Mouse (Mus musculus) intestine, embryonic 15.5 days (tissue): ENCODE data around the gene Pak4. TPM values are rescaled to one million over a fixed set of nuclear protein-coding genes. Genes with fewer than 3 reads are reported as not detected.
"Not testable (repeated sequence)": the region's sequence is repeated elsewhere in the genome, so short reads cannot be mapped to it uniquely, and the experiment has no call there.

ENCODE experiments used
- ATAC-seq: fragments of 200-750 bp; cut with Nextera tagmentation; 2 replicates; pipeline ENCODE4 v1.8.0; 2017; ENCODE audit warnings: moderate TSS enrichment, moderate library complexity
- H3K27ac ChIP-seq: fragments of 300-500 bp; sonication (generic); 2 replicates; pipeline ENCODE4 v1.5.1; 2015; ENCODE audit warnings: mild to moderate bottlenecking, inconsistent platforms
- H3K27me3 ChIP-seq: fragments of 300-500 bp; sonication (generic); replicated peaks from 2 replicates; pipeline ENCODE4 v1.6.1; 2015; ENCODE audit warnings: inconsistent platforms
- H3K36me3 ChIP-seq: fragments of 300-500 bp; sonication (generic); 2 replicates; pipeline ENCODE4 v1.6.1; 2015; ENCODE audit warnings: inconsistent platforms
- H3K4me1 ChIP-seq: fragments of 300-500 bp; sonication (generic); replicated peaks from 2 replicates; pipeline ENCODE4 v1.6.1; 2015; ENCODE audit warnings: inconsistent platforms
- H3K4me2 ChIP-seq: fragments of 300-500 bp; sonication (generic); replicated peaks from 2 replicates; pipeline ENCODE4 v1.6.1; 2015; ENCODE audit warnings: mild to moderate bottlenecking, inconsistent platforms
- H3K4me3 ChIP-seq: fragments of 300-500 bp; sonication (generic); replicated peaks from 2 replicates; pipeline ENCODE4 v1.5.1; 2015; ENCODE audit warnings: inconsistent platforms
- H3K9ac ChIP-seq: fragments of 300-500 bp; sonication (generic); 2 replicates; pipeline ENCODE4 v1.6.1; 2015; ENCODE audit warnings: inconsistent platforms
- H3K9me3 ChIP-seq: fragments of 300-500 bp; sonication (generic); 2 replicates; pipeline ENCODE4 v1.6.1; 2016; ENCODE audit warnings: inconsistent platforms
- WGBS: fragments of 180-500 bp; shearing (Covaris S2); methylation state at CpG from one replicate; pipeline ENCODE4 v1.1.7; 2015; 5-methylcytosine and 5-hydroxymethylcytosine counted together
- polyA plus RNA-seq: library from polyadenylated mRNA; unstranded; fragments of >200 nt; fragmentation: Nextera tagmentation; extraction: Ambion mirVana; gene quantifications from 2 replicates; pipeline ENCODE4 v1.2.1, GENCODE M21; 2015

Gene Pak4
- polyA plus RNA-seq: 51.7 and 53.1 TPM in 2 replicates

DNA sequence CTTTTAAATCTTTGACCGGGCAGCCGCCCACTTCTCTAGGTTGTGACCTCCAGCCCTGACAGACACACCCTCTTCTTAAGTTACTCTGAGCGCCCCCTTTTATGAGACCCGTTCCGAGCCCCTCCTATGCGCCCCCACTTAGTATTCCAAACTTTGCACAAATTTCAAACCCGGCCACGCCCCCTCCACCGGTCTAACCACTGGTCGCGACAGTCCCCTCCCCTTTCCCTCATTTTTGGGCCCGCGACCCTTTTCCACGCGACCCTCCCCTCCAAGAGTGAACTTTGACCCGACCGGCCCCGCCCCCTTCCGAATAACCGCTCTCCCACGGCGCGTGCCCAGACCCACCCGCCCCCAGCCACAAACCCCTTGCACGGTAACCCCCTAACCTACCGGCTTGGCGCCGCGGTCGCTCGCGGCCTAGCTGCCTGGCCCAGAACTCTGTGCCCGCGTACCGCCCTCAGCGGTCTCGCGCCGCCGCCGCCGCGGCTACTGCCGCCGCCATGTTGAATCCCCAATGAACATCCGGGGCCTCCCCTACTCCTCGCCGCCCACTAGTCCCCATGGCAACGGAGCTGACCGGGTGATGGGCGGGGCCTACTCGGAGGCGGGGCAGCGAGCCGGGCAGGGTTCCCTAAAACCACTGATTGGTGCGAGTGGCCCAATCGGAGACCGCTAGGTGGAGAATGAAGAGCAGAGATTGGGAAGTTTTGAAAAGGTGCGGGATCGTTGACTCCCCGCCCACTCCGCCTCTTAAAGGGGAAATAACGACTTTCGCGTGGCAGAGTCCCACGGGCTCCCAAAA lies at the start of gene Pak4, which contains the start of gene Samd4b:
Gene Pak4 (minus strand): TSS at position 544 of the 805 bp plus-strand sequence.
Gene Samd4b (minus strand): TSS at position 503 of the 805 bp plus-strand sequence.
- H3K36me3 ChIP-seq: no peaks in the 10 kb centered on the region
- no peaks in the 10 kb centered on the region for H3K9me3 ChIP-seq
- peaks cover 43% of the 10 kb centered on the region for H3K4me1 ChIP-seq
- peak within 1 kb of the TSS; percentile 92 for H3K27ac ChIP-seq
- no peaks in the 10 kb centered on the region for H3K27me3 ChIP-seq
- H3K4me2 ChIP-seq: peak within 1 kb of the TSS; percentile 73
- H3K9ac ChIP-seq: peak within 1 kb of the TSS; percentile 68
- peak; percentile 91 for ATAC-seq
- under 1% methylated on average over 65 of the region's 66 CpGs for WGBS
- peak within 1 kb of the TSS; percentile 65 for H3K4me3 ChIP-seq

DNA sequence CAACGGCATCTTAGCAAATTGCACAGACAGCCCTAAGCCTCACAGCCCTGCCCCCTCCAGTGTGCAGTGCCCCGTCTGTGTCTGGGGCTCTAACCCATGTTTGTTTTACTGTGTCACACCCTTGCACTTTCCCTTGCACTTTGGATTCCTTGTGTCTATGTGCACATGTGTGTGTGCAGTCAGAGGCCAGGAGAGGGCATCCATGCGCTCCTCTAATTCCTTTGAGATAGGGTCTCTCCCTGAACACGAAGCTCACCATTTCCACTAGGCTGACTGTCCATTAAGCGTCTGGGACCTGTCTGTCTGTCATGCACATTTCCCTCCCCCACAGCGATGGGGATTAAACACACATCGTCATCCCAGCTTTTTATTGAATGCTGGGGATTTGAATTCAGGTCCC lies 49.0 kb upstream of the Pak4 start:
- Histone ChIP-seq H3K36me3 (no peaks in the 10 kb centered on the region), H3K4me3 (no peak overlapping the region), H3K9me3 (no peaks in the 10 kb centered on the region), H3K4me2 (no peak overlapping the region), H3K9ac (no peak overlapping the region), H3K4me1 (no peaks in the 10 kb centered on the region), H3K27me3 (no peaks in the 10 kb centered on the region), H3K27ac (no peak overlapping the region)
- 38% methylated on average over 7 of the region's 7 CpGs for WGBS
- ATAC-seq: no peak

DNA sequence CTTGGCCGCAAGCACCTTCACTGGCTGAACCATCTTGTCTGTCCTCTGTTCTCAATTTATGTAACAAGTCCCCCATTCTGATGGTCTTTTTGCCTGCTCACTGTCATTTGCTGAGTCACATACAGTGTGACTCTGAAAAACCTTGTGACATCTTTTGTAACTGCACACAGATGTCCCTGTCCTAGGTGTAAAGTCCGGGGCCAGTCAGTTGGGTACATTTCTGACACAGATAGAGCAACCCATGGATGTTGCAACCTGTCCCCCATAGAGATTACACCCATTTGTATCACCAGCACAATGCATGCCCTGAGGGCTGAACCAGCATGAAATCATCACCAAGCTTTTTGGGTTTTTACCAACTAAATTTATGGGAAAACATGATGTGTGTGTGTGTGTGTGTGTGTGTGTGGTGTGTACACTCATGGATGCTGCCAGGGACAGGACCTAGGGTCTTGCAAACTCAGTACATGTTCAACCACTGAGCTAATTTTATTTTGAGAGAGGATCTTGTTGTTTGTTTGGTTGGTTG lies 48.0 kb upstream of the Pak4 start:
- Histone ChIP-seq H3K4me3 (no peak overlapping the region), H3K4me2 (no peak overlapping the region), H3K36me3 (no peaks in the 10 kb centered on the region), H3K27ac (no peak overlapping the region), H3K4me1 (no peaks in the 10 kb centered on the region), H3K9ac (no peak overlapping the region), H3K27me3 (no peaks in the 10 kb centered on the region), H3K9me3 (no peaks in the 10 kb centered on the region)
- 86% methylated on average over 2 of the region's 2 CpGs for WGBS
- ATAC-seq: no peak

DNA sequence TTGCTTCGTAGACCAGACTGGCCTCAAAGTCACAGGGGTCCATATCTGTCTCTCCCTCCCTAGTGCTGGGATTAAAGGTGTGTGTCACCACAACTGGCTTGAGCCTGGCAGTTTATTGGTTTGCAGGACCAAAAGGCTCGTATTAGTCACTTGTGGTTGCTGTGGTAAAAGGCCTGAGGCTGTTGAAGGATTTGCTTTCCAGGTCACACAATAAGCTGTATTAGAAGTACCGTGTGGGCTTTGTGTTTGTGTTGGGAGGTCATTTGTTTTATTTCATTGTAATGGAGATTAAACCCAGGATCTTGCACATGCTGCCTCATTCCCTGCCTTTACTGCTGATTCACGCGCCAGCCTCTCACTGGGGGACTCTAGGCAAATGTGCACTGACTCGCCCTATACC lies 47.4 kb upstream of the Pak4 start:
- H3K27ac ChIP-seq: no peak overlapping the region
- no peak overlapping the region for H3K4me2 ChIP-seq
- H3K4me1 ChIP-seq: no peaks in the 10 kb centered on the region
- H3K9me3 ChIP-seq: no peaks in the 10 kb centered on the region
- H3K4me3 ChIP-seq: no peak overlapping the region
- H3K27me3 ChIP-seq: no peaks in the 10 kb centered on the region
- ATAC-seq: no peak
- H3K36me3 ChIP-seq: no peaks in the 10 kb centered on the region
- WGBS: 74% methylated on average over 6 of the region's 6 CpGs
- H3K9ac ChIP-seq: no peak overlapping the region

DNA sequence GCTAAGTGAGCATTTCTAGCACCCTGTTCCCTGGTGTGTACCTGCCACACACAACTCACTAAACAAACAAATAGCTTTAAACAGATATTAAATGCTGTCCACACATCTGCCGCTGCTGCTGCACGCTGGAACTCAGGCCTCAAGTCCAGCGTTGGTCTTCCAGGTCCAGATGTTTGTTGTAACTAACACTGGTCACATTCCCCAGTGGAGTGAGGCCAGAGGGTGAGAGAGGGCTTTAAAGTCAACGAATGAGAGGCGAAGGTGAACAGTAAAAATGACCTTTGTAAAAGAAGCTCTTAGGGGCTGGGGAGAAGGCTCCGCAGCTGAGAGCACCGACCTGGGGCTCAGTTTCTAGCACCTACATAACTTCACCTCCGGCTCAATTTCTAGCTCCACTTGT lies 43.6 kb upstream of the Pak4 start:
- no peak overlapping the region for H3K27ac ChIP-seq
- no peaks in the 10 kb centered on the region for H3K36me3 ChIP-seq
- 54% methylated on average over 8 of the region's 8 CpGs for WGBS
- no peaks in the 10 kb centered on the region for H3K27me3 ChIP-seq
- H3K9me3 ChIP-seq: no peaks in the 10 kb centered on the region
- ATAC-seq: no peak
- no peak overlapping the region for H3K4me2 ChIP-seq
- no peak overlapping the region for H3K9ac ChIP-seq
- H3K4me1 ChIP-seq: no peaks in the 10 kb centered on the region
- no peak overlapping the region for H3K4me3 ChIP-seq

DNA sequence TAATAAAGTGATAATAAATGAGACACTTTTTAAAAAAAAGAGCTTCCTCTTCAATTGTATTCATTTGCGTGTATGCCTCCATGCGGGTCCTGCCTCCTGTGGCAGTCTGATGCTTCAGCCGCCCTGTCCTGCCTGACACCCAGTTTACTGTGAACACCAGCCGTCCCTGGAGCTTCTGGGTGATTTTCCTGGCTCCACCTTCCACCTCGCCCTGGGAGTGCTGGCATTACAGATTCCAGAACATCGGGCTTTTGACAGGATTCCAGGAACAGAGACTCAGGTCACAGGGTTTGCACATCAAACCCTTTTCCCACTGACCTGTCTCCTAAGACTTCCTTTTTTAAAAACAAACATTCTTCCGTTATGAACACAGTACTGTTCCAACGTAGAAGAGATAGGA lies 39.5 kb upstream of the Pak4 start:
- H3K4me1 ChIP-seq: no peaks in the 10 kb centered on the region
- no peak overlapping the region for H3K4me2 ChIP-seq
- 9% methylated on average over 8 of the region's 8 CpGs for WGBS
- no peaks in the 10 kb centered on the region for H3K9me3 ChIP-seq
- no peak overlapping the region for H3K9ac ChIP-seq
- H3K27me3 ChIP-seq: no peaks in the 10 kb centered on the region
- no peaks in the 10 kb centered on the region for H3K36me3 ChIP-seq
- ATAC-seq: no peak
- no peak overlapping the region for H3K27ac ChIP-seq
- H3K4me3 ChIP-seq: no peak overlapping the region

DNA sequence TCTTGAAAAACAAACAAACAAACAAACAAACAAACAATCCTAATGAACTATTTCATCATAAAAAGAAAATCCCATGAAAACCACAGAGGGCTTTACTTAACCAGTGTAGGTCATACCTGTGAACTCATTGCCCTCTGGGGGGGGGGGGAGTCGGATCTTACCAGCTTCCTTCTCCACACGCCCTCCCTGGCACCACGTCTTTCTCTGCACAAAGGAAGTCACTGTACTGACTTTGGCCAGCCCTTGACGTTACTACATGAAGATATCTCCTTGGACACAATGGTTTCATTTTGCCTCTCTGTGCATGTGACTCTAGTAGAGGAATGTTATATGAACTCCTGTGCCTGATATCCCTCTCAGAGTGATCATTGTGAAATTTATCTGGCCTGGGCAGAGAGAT lies 36.1 kb upstream of the Pak4 start:
- Histone ChIP-seq H3K4me1 (0 out of 2 replicates have a peak, but pooled peaks cover 5% of the 10 kb centered on the region), H3K9me3 (no peaks in the 10 kb centered on the region), H3K4me3 (no peak overlapping the region), H3K36me3 (no peaks in the 10 kb centered on the region), H3K27ac (no peak overlapping the region), H3K4me2 (no peak overlapping the region), H3K27me3 (peaks cover 20% of the 10 kb centered on the region), H3K9ac (no peak overlapping the region)
- 45% methylated on average over 4 of the region's 4 CpGs for WGBS
- no peak for ATAC-seq

DNA sequence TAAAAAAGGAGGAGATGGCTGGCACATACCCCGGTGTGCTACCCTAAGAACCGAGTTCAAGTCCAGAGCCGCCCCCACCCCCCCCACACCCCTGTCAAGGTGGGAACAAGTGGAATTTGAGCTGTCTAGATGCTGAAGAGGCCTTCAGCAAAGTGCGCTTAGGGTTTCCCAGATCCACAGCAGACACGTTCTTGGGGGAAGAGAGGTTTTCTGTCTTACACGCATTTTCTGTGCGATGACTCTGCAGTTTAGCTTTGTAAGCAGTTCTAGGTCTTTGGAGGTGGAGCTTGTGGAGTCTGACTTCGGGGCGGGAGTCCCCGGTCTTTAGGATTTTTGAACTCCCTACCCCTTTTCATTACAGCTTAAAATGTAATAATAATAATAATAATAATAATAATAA lies 33.1 kb upstream of the Pak4 start, which contains the start of gene Acp7:
Gene Acp7 (minus strand): TSS at position 260 of the 400 bp plus-strand sequence.
- Histone ChIP-seq H3K27me3 (peaks cover 22% of the 10 kb centered on the region), H3K4me2 (peak within 1 kb of the TSS; percentile 57), H3K9me3 (no peaks in the 10 kb centered on the region), H3K9ac (no peak within 1 kb of the TSS), H3K4me1 (0 out of 2 replicates have a peak, but pooled peaks cover 5% of the 10 kb centered on the region), H3K36me3 (no peaks in the 10 kb centered on the region), H3K4me3 (peak within 1 kb of the TSS; percentile 30), H3K27ac (no peak within 1 kb of the TSS)
- ATAC-seq: no peak
- WGBS: 28% methylated on average over 10 of the region's 10 CpGs

DNA sequence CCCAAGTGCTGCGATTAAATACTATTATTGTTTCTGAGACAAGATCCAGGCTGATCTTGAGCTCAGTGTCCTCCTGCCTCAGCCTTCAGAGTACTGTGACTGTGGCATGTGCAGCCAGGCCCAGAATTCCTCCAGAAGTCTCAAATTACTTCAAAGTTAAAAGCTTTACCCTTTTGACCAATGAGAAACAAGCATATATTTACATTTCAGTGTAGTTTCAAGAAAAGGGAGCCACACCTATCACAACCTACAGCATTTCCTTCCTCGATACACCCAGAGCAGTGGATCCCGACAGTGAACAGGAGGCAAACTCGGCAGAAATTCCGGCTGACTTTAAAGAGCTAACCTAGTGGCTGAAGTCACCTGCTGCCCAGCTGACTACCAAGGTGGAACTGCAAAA lies 26.8 kb upstream of the Pak4 start:
- WGBS: 58% methylated on average over 5 of the region's 5 CpGs

DNA sequence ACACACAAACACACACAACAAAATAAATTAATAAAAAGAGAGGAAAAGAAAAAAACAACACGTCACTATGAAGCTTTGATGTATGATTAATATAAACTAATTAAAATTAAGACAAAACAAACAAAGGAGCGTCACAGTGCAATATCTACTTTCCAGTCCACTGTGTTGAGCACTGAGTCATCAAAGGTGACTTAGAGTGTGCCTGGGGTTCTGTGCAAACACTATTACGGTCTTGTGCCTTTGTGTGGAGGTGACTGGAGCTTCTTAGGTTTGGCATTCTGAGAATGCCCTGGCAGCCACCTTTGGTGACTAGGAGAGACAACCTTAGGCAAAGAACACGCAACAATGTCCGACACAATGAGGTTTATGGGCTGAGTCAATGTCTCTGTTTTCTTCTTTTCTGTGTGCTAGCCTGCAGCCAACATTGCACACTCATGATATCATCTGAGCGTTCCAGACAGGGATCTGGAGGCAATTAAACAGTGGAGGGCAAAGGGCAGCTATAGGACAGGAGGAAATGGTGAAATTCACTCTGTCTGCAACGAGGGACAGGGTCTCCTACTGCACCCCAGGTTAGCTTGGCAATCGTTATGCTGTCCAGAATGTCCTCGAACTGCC lies 21.2 kb upstream of the Pak4 start:
- Histone ChIP-seq H3K9ac (no peak overlapping the region), H3K36me3 (no peaks in the 10 kb centered on the region), H3K27ac (no peak overlapping the region), H3K4me3 (no peak overlapping the region), H3K4me1 (no peaks in the 10 kb centered on the region), H3K9me3 (no peaks in the 10 kb centered on the region), H3K4me2 (no peak overlapping the region), H3K27me3 (no peaks in the 10 kb centered on the region)
- 47% methylated on average over 9 of the region's 9 CpGs for WGBS
- peak; percentile 78 for ATAC-seq

More for the DNA sequence above, 26.8 kb upstream of the Pak4 start:
- Histone ChIP-seq H3K4me1 (no peaks in the 10 kb centered on the region), H3K27me3 (peaks cover 9% of the 10 kb centered on the region), H3K9ac (no peak overlapping the region), H3K27ac (no peak overlapping the region), H3K4me2 (no peak overlapping the region), H3K9me3 (no peaks in the 10 kb centered on the region), H3K36me3 (no peaks in the 10 kb centered on the region), H3K4me3 (no peak overlapping the region)
- no peak for ATAC-seq

DNA sequence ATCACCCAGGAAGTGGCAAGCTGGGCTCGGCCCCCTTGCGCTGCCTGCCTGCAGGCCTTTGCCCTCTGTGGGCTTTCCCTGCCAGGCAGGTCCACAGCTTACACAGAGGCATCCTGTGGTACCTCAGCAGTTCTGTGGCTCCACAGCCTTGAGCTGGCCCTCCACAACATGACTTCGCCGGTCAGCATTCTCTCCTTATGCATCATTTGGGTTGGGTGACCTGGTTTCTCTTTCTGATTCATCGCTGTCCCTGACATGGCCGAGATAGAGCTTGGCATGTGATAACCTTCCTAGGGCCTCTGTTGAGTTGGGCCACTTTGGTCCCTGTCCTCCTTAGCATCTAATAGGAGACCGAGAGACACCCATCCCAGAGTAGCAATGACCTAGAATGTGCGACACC lies 8.0 kb upstream of the Pak4 start:
- 91% methylated on average over 8 of the region's 8 CpGs for WGBS
- no peak overlapping the region for H3K27ac ChIP-seq
- no peaks in the 10 kb centered on the region for H3K36me3 ChIP-seq
- H3K4me3 ChIP-seq: no peak overlapping the region
- ATAC-seq: no peak
- H3K4me1 ChIP-seq: no peaks in the 10 kb centered on the region
- no peaks in the 10 kb centered on the region for H3K27me3 ChIP-seq
- H3K9ac ChIP-seq: no peak overlapping the region
- no peaks in the 10 kb centered on the region for H3K9me3 ChIP-seq
- H3K4me2 ChIP-seq: no peak overlapping the region

DNA sequence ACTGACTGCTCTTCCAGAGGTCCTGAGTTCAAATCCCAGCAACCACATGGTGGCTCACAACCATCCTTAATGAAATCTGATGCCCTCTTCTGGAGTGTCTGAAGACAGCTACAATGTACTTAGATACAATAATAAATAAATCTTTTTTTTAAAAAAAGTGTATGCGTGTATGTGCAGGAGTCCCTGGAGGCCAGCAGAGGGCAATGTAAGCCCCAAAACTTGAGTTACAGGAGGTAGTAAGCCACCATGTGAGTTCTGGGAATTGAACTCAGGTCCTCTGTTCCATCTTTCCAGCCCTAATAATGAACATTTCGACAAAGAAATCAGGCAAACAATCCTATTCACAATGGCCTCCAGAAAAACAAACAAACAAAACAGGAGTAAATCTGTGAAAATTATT lies 5.8 kb upstream of the Pak4 start:
- not testable (repeated sequence) for H3K4me1 ChIP-seq, H3K27ac ChIP-seq

More for the DNA sequence above, 5.8 kb upstream of the Pak4 start:
- not testable (repeated sequence) for H3K4me2 ChIP-seq, H3K4me3 ChIP-seq, H3K36me3 ChIP-seq, H3K27me3 ChIP-seq, H3K9me3 ChIP-seq, ATAC-seq, H3K9ac ChIP-seq
- WGBS: 76% methylated on average over 2 of the region's 2 CpGs
